Mouse (Mus musculus) kidney, embryonic 14.5 days (tissue): ENCODE measurements at regions not wholly inside any gene's neighbourhood (a gene's known extent, or its start where the extent isn't known, plus 50 kb on each side); places are given as distances from the start of the nearest gene placed in this dataset.
"Not testable (repeated sequence)": the region's sequence is repeated elsewhere in the genome, so short reads cannot be mapped to it uniquely, and the experiment has no call there.

ENCODE experiments used
- ATAC-seq: fragments of 200-750 bp; cut with Nextera tagmentation; 2 replicates; pipeline ENCODE4 v1.8.0; 2017; ENCODE audit warnings: moderate number of reproducible peaks, mild to moderate bottlenecking, moderate TSS enrichment, moderate library complexity; ENCODE audit not compliant: low FRiP score, low TSS enrichment
- H3K27ac ChIP-seq: fragments of 300-500 bp; sonication (generic); 2 replicates; pipeline ENCODE4 v1.5.1; 2014; ENCODE audit warnings: low read depth, mild to moderate bottlenecking, low read length, moderate library complexity, mixed read lengths
- H3K27me3 ChIP-seq: fragments of 300-500 bp; sonication (generic); 2 replicates; pipeline ENCODE4 v1.6.1; 2014; ENCODE audit warnings: mild to moderate bottlenecking, low read length; ENCODE audit not compliant: control insufficient read depth, insufficient read depth
- H3K36me3 ChIP-seq: fragments of 300-500 bp; sonication (generic); 2 replicates; pipeline ENCODE4 v1.6.1; 2014; ENCODE audit warnings: low read length, mixed read lengths; ENCODE audit not compliant: control insufficient read depth, insufficient read depth
- H3K4me1 ChIP-seq: fragments of 300-500 bp; sonication (generic); 2 replicates; pipeline ENCODE4 v1.6.1; 2014; ENCODE audit warnings: low read length, mixed read lengths; ENCODE audit not compliant: control insufficient read depth, insufficient read depth
- H3K4me2 ChIP-seq: fragments of 300-500 bp; sonication (generic); replicated peaks from 2 replicates; pipeline ENCODE4 v1.6.1; 2014; ENCODE audit warnings: low read depth, mild to moderate bottlenecking, low read length
- H3K4me3 ChIP-seq: fragments of 300-500 bp; sonication (generic); 2 replicates; pipeline ENCODE4 v1.5.1; 2014; ENCODE audit warnings: mild to moderate bottlenecking, low read length
- H3K9ac ChIP-seq: fragments of 300-500 bp; sonication (generic); 2 replicates; pipeline ENCODE4 v1.6.1; 2014; ENCODE audit warnings: low read depth, mild to moderate bottlenecking, low read length, moderate library complexity
- H3K9me3 ChIP-seq: fragments of 300-500 bp; sonication (generic); 2 replicates; pipeline ENCODE4 v1.6.1; 2016; ENCODE audit warnings: low read length; ENCODE audit not compliant: control insufficient read depth
- WGBS: fragments of 180-500 bp; shearing (Covaris S2); extraction: QIAGEN DNeasy Blood & Tissue Kit; methylation state at CpG from one replicate; pipeline ENCODE4 v1.1.7; 2014; 5-methylcytosine and 5-hydroxymethylcytosine counted together

DNA sequence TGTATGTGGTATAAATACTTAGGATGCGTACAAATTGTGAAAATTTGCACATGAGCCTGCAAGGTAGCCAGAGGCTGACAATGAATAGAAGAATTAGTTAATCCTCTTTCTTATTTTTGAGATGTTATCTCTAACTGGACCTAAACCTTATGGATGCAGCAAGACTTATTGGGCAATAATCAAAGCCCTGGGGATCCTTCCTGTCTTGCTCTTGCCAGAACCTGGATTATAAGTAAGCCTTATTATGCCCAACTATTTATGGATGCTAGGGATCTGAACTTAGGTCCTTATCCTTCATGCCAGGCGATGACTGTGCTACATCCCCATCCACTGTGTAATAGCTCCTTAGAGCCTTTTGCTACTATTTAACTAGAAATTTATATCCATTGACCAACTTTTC, 859.3 kb downstream of the Triml1 start:
- no peak overlapping the region for H3K4me2 ChIP-seq
- H3K4me3 ChIP-seq, result no peak overlapping the region
- no peaks in the 10 kb centered on the region for H3K9me3 ChIP-seq
- H3K27me3 ChIP-seq, result no peaks in the 10 kb centered on the region
- WGBS, result 95% methylated on average over 2 of the region's 2 CpGs
- no peak overlapping the region for H3K27ac ChIP-seq
- ATAC-seq, result no peak
- H3K36me3 ChIP-seq, result no peaks in the 10 kb centered on the region
- H3K9ac ChIP-seq, result no peak overlapping the region
- H3K4me1 ChIP-seq, result no peaks in the 10 kb centered on the region

DNA sequence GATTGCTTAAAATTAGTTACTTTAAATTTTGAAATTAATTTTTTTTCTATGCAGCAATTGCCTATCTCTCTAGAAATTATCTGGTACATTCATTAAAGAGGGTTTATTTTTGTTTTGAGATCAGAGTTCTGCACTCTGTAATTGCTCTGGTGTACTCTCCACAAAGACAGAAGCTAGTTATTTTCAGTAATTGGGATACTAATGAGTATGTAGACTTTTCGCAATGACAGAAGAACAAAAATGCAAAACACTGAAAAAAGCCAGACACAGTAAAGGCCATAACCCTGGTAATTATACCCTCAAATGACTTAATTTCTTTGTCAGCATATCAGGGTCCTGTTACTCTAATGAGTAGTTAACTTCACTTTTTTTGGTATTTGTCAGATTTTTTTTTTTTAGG, 836.5 kb upstream of the Frg1 start:
- Histone ChIP-seq H3K27ac (no peak overlapping the region), H3K4me2 (no peak overlapping the region), H3K9ac (no peak overlapping the region), H3K36me3 (no peaks in the 10 kb centered on the region), H3K9me3 (no peaks in the 10 kb centered on the region), H3K27me3 (no peaks in the 10 kb centered on the region), H3K4me1 (no peaks in the 10 kb centered on the region), H3K4me3 (no peak overlapping the region)
- ATAC-seq, result no peak
- 94% methylated on average over 1 of the region's 1 CpGs for WGBS

DNA sequence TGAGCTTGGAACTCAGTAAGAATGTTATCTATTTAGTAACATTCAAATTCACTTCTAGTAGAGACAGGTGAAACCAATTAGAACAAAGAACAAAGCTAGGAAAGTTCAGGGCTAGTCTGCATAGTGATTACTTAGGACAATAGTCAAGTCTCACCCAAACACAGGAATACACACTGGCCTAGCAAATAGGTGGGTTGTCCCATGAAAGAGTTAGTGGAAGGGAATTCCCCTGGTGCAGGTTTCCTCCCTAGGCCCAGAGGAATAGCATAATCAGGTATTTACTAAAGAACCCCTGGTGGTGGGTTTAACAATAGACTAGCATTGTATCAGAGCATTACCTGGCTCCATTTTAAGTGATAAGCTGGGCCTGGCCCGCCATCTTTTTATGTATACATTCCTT, 825.4 kb upstream of the Frg1 start:
- 96% methylated on average over 1 of the region's 1 CpGs for WGBS
- ATAC-seq, H3K4me1 ChIP-seq: not testable (repeated sequence)

DNA sequence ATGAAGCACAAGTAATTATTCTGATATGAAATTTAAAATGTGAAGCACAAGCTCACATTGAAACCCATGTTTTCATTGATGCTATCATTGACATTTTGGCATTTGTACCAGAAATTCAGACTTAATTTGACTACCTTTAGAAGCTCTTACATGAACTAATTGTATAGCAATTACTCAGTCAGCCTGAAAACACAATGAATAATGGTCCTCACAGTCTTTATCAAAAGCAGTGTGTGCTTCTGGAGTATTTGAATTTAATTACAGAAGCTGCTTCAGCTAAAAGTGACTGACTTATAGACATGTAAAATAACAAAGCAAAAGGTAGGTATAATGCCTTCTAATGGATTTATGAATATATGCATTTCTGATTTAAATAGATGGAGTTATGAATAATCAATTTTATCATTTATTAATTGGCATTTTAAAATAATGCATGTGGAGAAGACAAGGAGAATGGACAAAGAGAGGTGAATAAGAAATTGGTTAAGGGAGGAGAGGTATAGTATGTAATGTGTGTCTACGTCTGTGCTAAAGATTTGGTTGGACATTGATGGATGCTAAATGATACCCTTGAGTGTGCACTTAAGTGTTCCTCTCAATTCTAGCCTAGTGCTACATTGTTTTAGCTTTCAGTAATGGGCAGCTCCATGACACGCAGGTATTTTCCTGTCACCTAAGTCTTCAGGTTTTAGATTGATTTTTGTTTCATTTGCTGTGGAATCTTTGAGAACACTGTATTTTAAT, 803.2 kb upstream of the Frg1 start:
- Histone ChIP-seq H3K36me3 (no peaks in the 10 kb centered on the region), H3K4me2 (no peak overlapping the region), H3K4me3 (no peak overlapping the region), H3K27ac (no peak overlapping the region), H3K9ac (no peak overlapping the region), H3K9me3 (no peaks in the 10 kb centered on the region), H3K27me3 (no peaks in the 10 kb centered on the region), H3K4me1 (no peaks in the 10 kb centered on the region)
- no peak for ATAC-seq
- WGBS, result 86% methylated on average over 2 of the region's 2 CpGs

More for the DNA sequence above, 825.4 kb upstream of the Frg1 start:
- not testable (repeated sequence) for H3K4me3 ChIP-seq, H3K27ac ChIP-seq, H3K9ac ChIP-seq, H3K36me3 ChIP-seq, H3K4me2 ChIP-seq, H3K27me3 ChIP-seq, H3K9me3 ChIP-seq

DNA sequence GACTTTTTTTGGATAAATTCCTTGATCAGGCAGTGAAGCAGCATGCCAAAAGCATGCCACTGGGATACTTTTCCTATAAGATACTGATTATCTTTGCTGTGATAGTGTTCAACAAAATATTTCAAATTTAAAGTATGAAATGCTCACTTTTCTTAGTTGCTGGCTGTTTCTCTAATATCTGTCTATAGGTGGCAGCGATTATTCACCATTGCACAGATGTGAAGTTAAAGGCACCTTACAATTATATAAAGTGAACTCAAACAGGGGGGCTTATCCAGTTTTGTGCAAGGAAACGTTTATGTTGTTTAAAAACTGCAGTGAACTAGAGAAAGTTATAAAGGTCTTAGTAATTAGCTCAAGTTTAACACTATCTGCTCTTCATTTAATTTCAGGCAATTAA, 794.1 kb upstream of the Frg1 start:
- Histone ChIP-seq H3K4me3 (no peak overlapping the region), H3K9me3 (no peaks in the 10 kb centered on the region), H3K4me1 (no peaks in the 10 kb centered on the region), H3K4me2 (no peak overlapping the region), H3K27me3 (no peaks in the 10 kb centered on the region), H3K36me3 (no peaks in the 10 kb centered on the region), H3K9ac (no peak overlapping the region), H3K27ac (no peak overlapping the region)
- 54% methylated on average over 2 of the region's 2 CpGs for WGBS
- ATAC-seq, result no peak

DNA sequence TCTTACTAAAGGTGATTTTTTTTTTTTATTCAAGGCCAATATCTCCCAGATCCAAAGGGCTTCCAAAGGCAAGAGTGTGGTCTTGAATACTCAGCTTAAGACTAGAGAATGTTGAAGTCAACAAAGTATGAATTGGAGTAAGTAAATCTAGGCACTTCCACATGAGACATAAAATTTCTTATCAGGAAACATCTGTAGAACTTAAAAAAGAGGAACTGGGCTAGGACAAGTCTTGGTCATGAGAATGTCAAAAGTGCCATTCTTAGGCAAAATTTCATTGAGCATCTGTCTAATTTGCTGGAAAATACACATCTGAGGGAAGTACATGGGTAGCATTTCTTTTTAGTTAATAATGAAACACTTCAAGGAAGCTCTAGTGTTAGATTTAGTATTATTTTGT, 793.1 kb upstream of the Frg1 start:
- Histone ChIP-seq H3K27me3 (no peaks in the 10 kb centered on the region), H3K27ac (no peak overlapping the region), H3K36me3 (no peaks in the 10 kb centered on the region), H3K4me3 (no peak overlapping the region), H3K4me1 (no peaks in the 10 kb centered on the region), H3K9me3 (no peaks in the 10 kb centered on the region), H3K9ac (no peak overlapping the region), H3K4me2 (no peak overlapping the region)
- ATAC-seq, result no peak

DNA sequence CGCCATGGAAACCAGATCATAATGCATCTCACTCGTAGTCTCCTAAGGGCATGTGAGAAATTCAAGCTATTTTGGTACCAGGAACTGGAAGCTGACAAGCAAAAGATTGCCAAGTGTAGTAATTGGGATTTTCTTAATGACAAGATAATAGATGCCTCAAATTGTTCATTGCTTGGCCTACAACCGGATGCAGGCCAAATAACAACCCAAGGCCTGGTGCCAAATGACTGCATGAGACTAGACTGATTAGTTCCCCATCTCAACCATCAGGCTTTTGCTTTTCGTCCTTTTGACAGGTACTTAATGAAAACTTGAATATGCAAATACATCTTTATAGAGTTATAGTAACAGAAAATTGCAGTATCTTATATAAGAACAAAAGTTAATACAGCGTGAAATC, 780.4 kb upstream of the Frg1 start:
- Histone ChIP-seq H3K27me3 (no peaks in the 10 kb centered on the region), H3K36me3 (no peaks in the 10 kb centered on the region), H3K9ac (no peak overlapping the region), H3K9me3 (no peaks in the 10 kb centered on the region), H3K4me3 (no peak overlapping the region), H3K4me2 (no peak overlapping the region), H3K4me1 (no peaks in the 10 kb centered on the region), H3K27ac (no peak overlapping the region)
- ATAC-seq, result no peak
- 86% methylated on average over 5 of the region's 5 CpGs for WGBS

DNA sequence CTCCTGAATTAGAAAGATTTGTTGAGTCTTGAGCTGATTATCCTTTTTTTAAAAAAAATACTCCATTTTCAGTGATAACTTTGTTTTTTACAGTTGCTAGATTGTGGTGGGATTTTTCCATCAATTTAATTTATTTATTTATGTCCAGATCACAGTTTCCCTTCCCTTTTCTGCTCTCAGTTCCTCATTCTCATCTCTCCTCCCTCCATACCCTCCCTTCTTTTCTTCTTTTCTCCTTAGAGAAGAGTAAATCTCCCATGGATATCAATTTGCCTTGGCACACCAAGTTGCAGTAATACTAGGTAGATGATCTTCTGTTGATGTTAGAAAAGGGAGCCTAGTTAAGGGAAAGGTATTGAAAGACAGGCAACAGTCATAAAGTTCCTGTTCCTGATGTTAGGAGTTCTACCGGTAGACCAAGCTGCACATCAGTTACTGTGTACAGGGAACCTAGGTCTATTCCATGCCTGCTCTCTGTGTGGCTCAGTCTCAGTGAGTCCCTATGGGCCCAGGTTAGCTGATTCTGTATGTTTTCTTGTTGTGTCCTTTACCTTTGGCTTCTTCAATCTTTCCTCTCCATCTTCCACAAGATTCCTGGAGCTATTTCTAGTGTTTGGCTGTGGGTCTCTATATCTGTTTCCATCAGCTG, 777.2 kb upstream of the Frg1 start:
- Histone ChIP-seq H3K27ac (no peak overlapping the region), H3K9ac (no peak overlapping the region), H3K36me3 (no peaks in the 10 kb centered on the region), H3K4me2 (no peak overlapping the region), H3K9me3 (no peaks in the 10 kb centered on the region), H3K27me3 (no peaks in the 10 kb centered on the region), H3K4me3 (no peak overlapping the region), H3K4me1 (no peaks in the 10 kb centered on the region)
- WGBS, result 94% methylated on average over 1 of the region's 1 CpGs
- ATAC-seq, result no peak

DNA sequence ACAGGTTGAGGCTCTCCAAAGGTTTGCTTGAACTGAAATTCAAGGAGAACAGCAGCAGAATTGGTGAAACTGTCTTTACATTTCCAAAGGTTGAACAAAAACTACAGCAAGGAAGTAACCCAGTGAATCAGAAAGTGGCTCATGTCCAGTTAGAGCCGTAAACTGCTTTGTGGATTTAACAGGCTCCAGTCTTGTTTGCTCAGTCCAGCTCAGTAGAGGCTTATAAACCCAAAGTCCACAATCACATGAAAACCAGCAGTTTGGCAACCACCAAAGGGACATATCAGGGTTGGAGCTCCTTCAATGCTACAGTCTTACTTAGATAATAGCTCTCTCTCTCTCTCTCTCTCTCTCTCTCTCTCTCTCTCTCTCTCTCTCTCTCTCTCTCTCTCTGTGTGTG, 770.2 kb upstream of the Frg1 start:
- 85% methylated on average over 1 of the region's 1 CpGs for WGBS
- Histone ChIP-seq H3K36me3 (no peaks in the 10 kb centered on the region), H3K27me3 (no peaks in the 10 kb centered on the region), H3K4me1 (no peaks in the 10 kb centered on the region), H3K9ac (no peak overlapping the region), H3K27ac (no peak overlapping the region), H3K9me3 (no peaks in the 10 kb centered on the region), H3K4me3 (no peak overlapping the region), H3K4me2 (no peak overlapping the region)
- no peak for ATAC-seq
